Mouse (Mus musculus) kidney, adult 2 months (tissue): ENCODE measurements at regions not wholly inside any gene's neighbourhood (a gene's known extent, or its start where the extent isn't known, plus 50 kb on each side); places are given as distances from the start of the nearest gene placed in this dataset.

Experiments
- CTCF ChIP-seq: fragments of 200-500 bp; conservative IDR thresholded peaks from 2 replicates; pipeline ENCODE4 v1.5.1; 2011; ENCODE audit warnings: low read depth, mild to moderate bottlenecking, control low read depth, low read length, moderate library complexity, mixed read lengths; ENCODE audit not compliant: insufficient read depth, insufficient read length
- POLR2A ChIP-seq: fragments of 200-500 bp; IDR thresholded peaks from one replicate; pipeline ENCODE4 v1.6.1; 2011; ENCODE audit warnings: low read depth, low read length, control low read depth

GRCm38 (mm10) chr13:47868656-47869055 lies 392.4 kb upstream of the Id4 start:
- no peak for TF ChIP-seq CTCF
- TF ChIP-seq POLR2A, result no peak
